Mouse (Mus musculus) heart, adult 11 months (tissue): ENCODE measurements at regions not wholly inside any gene's neighbourhood (a gene's known extent, or its start where the extent isn't known, plus 50 kb on each side); places are given as distances from the start of the nearest gene placed in this dataset.

Experiments used
- DNase-seq: peaks from one replicate; pipeline ENCODE4 v3.0.0; 2022

- peak; percentile 67 for DNase-seq
Measured at GRCm38 (mm10) chr11:22693984-22694383, 166.8 kb downstream of the B3gnt2 start.

GRCm38 (mm10) chr11:22694829-22695228, 165.9 kb downstream of the B3gnt2 start:
- peak; percentile 91 for DNase-seq

GRCm38 (mm10) chr11:22695237-22695636, 165.5 kb downstream of the B3gnt2 start:
- peak; percentile 87 for DNase-seq

GRCm38 (mm10) chr11:22698057-22698941, 162.5 kb downstream of the B3gnt2 start:
- DNase-seq = peak; percentile 97

GRCm38 (mm10) chr11:22706082-22706481, 154.7 kb downstream of the B3gnt2 start:
- peak; percentile 66 for DNase-seq
